Mouse (Mus musculus): ENCODE data around the gene Rtf1. TPM values are rescaled to one million over a fixed set of nuclear protein-coding genes. Genes with fewer than 3 reads are reported as not detected.
"Not testable (repeated sequence)": the region's sequence is repeated elsewhere in the genome, so short reads cannot be mapped to it uniquely, and the experiment has no call there.

Gene Rtf1
- polyA plus RNA-seq, 1 experiment from 2014 or later = 56.5 TPM

GRCm38 (mm10) chr2:119696111-119696510 lies 21.2 kb downstream of the Rtf1 start:
- no peak overlapping the region for H3K4me3 ChIP-seq

GRCm38 (mm10) chr2:119698472-119698871 lies 23.6 kb downstream of the Rtf1 start:
- Histone ChIP-seq H3K9me3 (no peaks in the 10 kb centered on the region), H3K4me3 (no peak overlapping the region), H3K27me3 (ENCODE audit: poor library complexity, severe bottlenecking) (no peaks in the 10 kb centered on the region), H3K36me3 (replicated peaks) (peaks cover 54% of the 10 kb centered on the region), H3K27ac (no peak overlapping the region), H3K4me1 (no peaks in the 10 kb centered on the region)
- WGBS = 92% methylated on average over 2 of the region's 2 CpGs
- no peak for DNase-seq (ENCODE audit: extremely low spot score, low spot score)

More at GRCm38 (mm10) chr2:119696111-119696510, 21.2 kb downstream of the Rtf1 start:
- Histone ChIP-seq H3K9me3 (no peaks in the 10 kb centered on the region), H3K36me3 (replicated peaks) (peaks cover 46% of the 10 kb centered on the region), H3K27ac (no peak overlapping the region), H3K27me3 (ENCODE audit: poor library complexity, severe bottlenecking) (no peaks in the 10 kb centered on the region), H3K4me1 (no peaks in the 10 kb centered on the region)
- no peak for DNase-seq (ENCODE audit: extremely low spot score, low spot score)
- WGBS = 93% methylated on average over 1 of the region's 1 CpGs

- peaks cover 55% of the 10 kb centered on the region for H3K36me3 ChIP-seq (replicated peaks)
- H3K27ac ChIP-seq = no peak overlapping the region
- H3K4me1 ChIP-seq = no peaks in the 10 kb centered on the region
- H3K4me3 ChIP-seq = no peak overlapping the region
- no peaks in the 10 kb centered on the region for H3K27me3 ChIP-seq (ENCODE audit: poor library complexity, severe bottlenecking)
- H3K9me3 ChIP-seq = no peaks in the 10 kb centered on the region
- WGBS = 93% methylated on average over 3 of the region's 3 CpGs
- DNase-seq (ENCODE audit: extremely low spot score, low spot score) = no peak
Measured at GRCm38 (mm10) chr2:119699962-119700361, 25.1 kb downstream of the Rtf1 start.

- 93% methylated on average over 2 of the region's 2 CpGs for WGBS
- Histone ChIP-seq H3K9me3 (no peaks in the 10 kb centered on the region), H3K27ac (no peak overlapping the region)
Measured at GRCm38 (mm10) chr2:119703171-119703570, 28.3 kb downstream of the Rtf1 start.

GRCm38 (mm10) chr2:119707676-119708075 lies 32.8 kb downstream of the Rtf1 start:
- Histone ChIP-seq H3K27ac (no peak overlapping the region), H3K9me3 (no peaks in the 10 kb centered on the region), H3K36me3 (replicated peaks) (peaks cover 95% of the 10 kb centered on the region), H3K4me3 (no peak overlapping the region), H3K27me3 (ENCODE audit: poor library complexity, severe bottlenecking) (no peaks in the 10 kb centered on the region), H3K4me1 (no peaks in the 10 kb centered on the region)
- 95% methylated on average over 3 of the region's 3 CpGs for WGBS
- no peak for DNase-seq (ENCODE audit: extremely low spot score, low spot score)

More at GRCm38 (mm10) chr2:119703171-119703570, 28.3 kb downstream of the Rtf1 start:
- Histone ChIP-seq H3K4me3 (no peak overlapping the region), H3K27me3 (ENCODE audit: poor library complexity, severe bottlenecking) (no peaks in the 10 kb centered on the region), H3K4me1 (no peaks in the 10 kb centered on the region), H3K36me3 (replicated peaks) (peaks cover 81% of the 10 kb centered on the region)
- no peak for DNase-seq (ENCODE audit: extremely low spot score, low spot score)

GRCm38 (mm10) chr2:119710011-119710410 lies 35.1 kb downstream of the Rtf1 start:
- WGBS = 90% methylated on average over 3 of the region's 3 CpGs

GRCm38 (mm10) chr2:119715868-119716267 lies 41.0 kb downstream of the Rtf1 start:
- not testable (repeated sequence) for H3K27ac ChIP-seq; H3K4me1 ChIP-seq; H3K27me3 ChIP-seq (ENCODE audit: poor library complexity, severe bottlenecking); DNase-seq (ENCODE audit: extremely low spot score, low spot score); H3K4me3 ChIP-seq; H3K9me3 ChIP-seq
- 92% methylated on average over 2 of the region's 2 CpGs for WGBS
- peaks cover 96% of the 10 kb centered on the region for H3K36me3 ChIP-seq (replicated peaks)

More at GRCm38 (mm10) chr2:119710011-119710410, 35.1 kb downstream of the Rtf1 start:
- Histone ChIP-seq H3K36me3 (replicated peaks) (peaks cover 95% of the 10 kb centered on the region), H3K4me3 (no peak overlapping the region), H3K27ac (no peak overlapping the region), H3K27me3 (ENCODE audit: poor library complexity, severe bottlenecking) (no peaks in the 10 kb centered on the region), H3K9me3 (no peaks in the 10 kb centered on the region), H3K4me1 (no peaks in the 10 kb centered on the region)
- no peak for DNase-seq (ENCODE audit: extremely low spot score, low spot score)

GRCm38 (mm10) chr2:119721070-119721469 lies 46.2 kb downstream of the Rtf1 start:
- H3K4me3 ChIP-seq = no peak overlapping the region
- no peaks in the 10 kb centered on the region for H3K9me3 ChIP-seq
- WGBS = 96% methylated on average over 8 of the region's 8 CpGs
- DNase-seq (ENCODE audit: extremely low spot score, low spot score) = no peak
- peaks cover 95% of the 10 kb centered on the region for H3K36me3 ChIP-seq (replicated peaks)
- H3K27me3 ChIP-seq (ENCODE audit: poor library complexity, severe bottlenecking) = no peaks in the 10 kb centered on the region
- no peaks in the 10 kb centered on the region for H3K4me1 ChIP-seq
- no peak overlapping the region for H3K27ac ChIP-seq

- DNase-seq (ENCODE audit: extremely low spot score, low spot score) = no peak
- Histone ChIP-seq H3K4me1 (no peaks in the 10 kb centered on the region), H3K9me3 (no peaks in the 10 kb centered on the region), H3K27ac (no peak overlapping the region), H3K27me3 (ENCODE audit: poor library complexity, severe bottlenecking) (no peaks in the 10 kb centered on the region), H3K4me3 (no peak overlapping the region), H3K36me3 (replicated peaks) (peaks cover 96% of the 10 kb centered on the region)
- WGBS = 90% methylated on average over 3 of the region's 3 CpGs
Measured at GRCm38 (mm10) chr2:119727762-119728416, 53.0 kb downstream of the Rtf1 start.

- Histone ChIP-seq H3K36me3 (replicated peaks) (peaks cover 99% of the 10 kb centered on the region), H3K9me3 (no peaks in the 10 kb centered on the region), H3K27me3 (ENCODE audit: poor library complexity, severe bottlenecking) (peaks cover 3% of the 10 kb centered on the region; the same call in 1 of the 2 replicates), H3K4me1 (no peaks in the 10 kb centered on the region), H3K4me3 (no peak overlapping the region), H3K27ac (no peak overlapping the region)
- DNase-seq (ENCODE audit: extremely low spot score, low spot score) = no peak
- WGBS = 94% methylated on average over 4 of the region's 4 CpGs
Measured at GRCm38 (mm10) chr2:119730735-119731134, 55.9 kb downstream of the Rtf1 start.

GRCm38 (mm10) chr2:119737124-119737523 lies 62.3 kb downstream of the Rtf1 start:
- Histone ChIP-seq H3K4me3 (no peak overlapping the region), H3K4me1 (peaks cover 25% of the 10 kb centered on the region), H3K27ac (no peak overlapping the region), H3K36me3 (replicated peaks) (peaks cover 40% of the 10 kb centered on the region), H3K27me3 (ENCODE audit: poor library complexity, severe bottlenecking) (peaks cover 54% of the 10 kb centered on the region), H3K9me3 (no peaks in the 10 kb centered on the region)
- 24% methylated on average over 12 of the region's 12 CpGs for WGBS
- no peak for DNase-seq (ENCODE audit: extremely low spot score, low spot score)

- Histone ChIP-seq H3K4me1 (peaks cover 56% of the 10 kb centered on the region), H3K4me3 (peak overlapping the region; percentile 68; the same call in 1 of the 2 replicates), H3K27me3 (ENCODE audit: poor library complexity, severe bottlenecking) (peaks cover 87% of the 10 kb centered on the region), H3K27ac (peak overlapping the region; percentile 90; the same call in 1 of the 2 replicates), H3K36me3 (replicated peaks) (peaks cover 6% of the 10 kb centered on the region), H3K9me3 (no peaks in the 10 kb centered on the region)
- WGBS = 15% methylated on average over 2 of the region's 2 CpGs
- DNase-seq (ENCODE audit: extremely low spot score, low spot score) = no peak
Measured at GRCm38 (mm10) chr2:119740567-119740966, 65.7 kb downstream of the Rtf1 start.

- Histone ChIP-seq H3K27me3 (ENCODE audit: poor library complexity, severe bottlenecking) (peaks cover 92% of the 10 kb centered on the region), H3K27ac (peak within 1 kb of the TSS; percentile 90), H3K4me3 (peak within 1 kb of the TSS; percentile 68), H3K9me3 (no peaks in the 10 kb centered on the region), H3K36me3 (replicated peaks) (no peaks in the 10 kb centered on the region), H3K4me1 (peaks cover 56% of the 10 kb centered on the region)
- peak; percentile 80 for DNase-seq (ENCODE audit: extremely low spot score, low spot score)
- WGBS = under 1% methylated on average over 49 of the region's 53 CpGs
Measured at GRCm38 (mm10) chr2:119741581-119742411, 66.9 kb downstream of the Rtf1 start, which contains the start of gene Itpka. Gene Itpka (plus strand): TSS chr2:119742337.

Measured in forebrain, embryonic 10.5 days (tissue).